Mouse (Mus musculus) CD8-positive naive resting alpha-beta T cell, adult 57 days (primary cell): Measurements from ENCODE around the gene Palm2. TPM values are rescaled to one million over a fixed set of nuclear protein-coding genes. Genes with fewer than 3 reads are reported as not detected.

Experiments used
- total RNA-seq: library from RNA; stranded (reverse); gene quantifications from one replicate; pipeline ENCODE4 v1.2.4, GENCODE M21; 2023

Gene Palm2
- total RNA-seq: not detected

DNA sequence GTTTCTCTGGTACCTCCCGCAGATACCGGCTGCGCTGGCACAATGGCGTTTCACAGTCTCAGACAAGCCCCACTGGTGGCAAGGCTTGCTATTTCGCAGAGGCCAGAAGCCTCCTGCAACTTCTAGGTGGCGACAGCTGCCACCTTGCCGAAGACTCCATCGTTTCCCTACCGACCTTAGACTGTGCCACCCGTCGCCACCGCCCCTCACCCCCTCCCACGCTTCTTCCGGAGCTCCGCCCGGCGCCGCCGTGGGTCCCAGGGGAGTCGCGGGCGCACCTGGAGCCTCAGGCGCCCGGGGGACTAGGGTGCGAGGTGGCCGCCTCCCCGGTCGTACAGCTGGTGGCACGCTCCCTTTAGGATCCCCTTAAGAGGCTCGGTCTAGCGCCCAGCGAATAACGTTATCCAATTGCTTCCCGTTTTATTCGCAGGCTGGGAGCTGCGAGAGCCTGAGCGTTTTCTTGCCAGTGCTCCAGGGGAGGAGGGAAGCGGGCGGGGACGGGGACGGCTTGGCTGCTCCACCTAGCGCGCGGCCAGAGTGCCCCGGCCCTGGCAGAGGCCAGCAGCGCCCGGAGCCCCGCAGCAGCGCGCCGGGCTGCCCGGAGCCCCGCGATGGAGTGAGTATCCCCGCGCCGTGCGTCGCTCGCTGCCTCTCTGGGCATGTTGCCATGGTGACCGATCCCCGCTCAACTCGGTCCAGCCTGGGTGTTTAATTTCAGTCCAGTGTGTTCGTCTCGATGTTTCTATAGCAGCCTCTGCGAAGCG lies at the start of gene Palm2:
TSS of gene Palm2 (plus strand) at position 307 of the 764 bp plus-strand sequence.

DNA sequence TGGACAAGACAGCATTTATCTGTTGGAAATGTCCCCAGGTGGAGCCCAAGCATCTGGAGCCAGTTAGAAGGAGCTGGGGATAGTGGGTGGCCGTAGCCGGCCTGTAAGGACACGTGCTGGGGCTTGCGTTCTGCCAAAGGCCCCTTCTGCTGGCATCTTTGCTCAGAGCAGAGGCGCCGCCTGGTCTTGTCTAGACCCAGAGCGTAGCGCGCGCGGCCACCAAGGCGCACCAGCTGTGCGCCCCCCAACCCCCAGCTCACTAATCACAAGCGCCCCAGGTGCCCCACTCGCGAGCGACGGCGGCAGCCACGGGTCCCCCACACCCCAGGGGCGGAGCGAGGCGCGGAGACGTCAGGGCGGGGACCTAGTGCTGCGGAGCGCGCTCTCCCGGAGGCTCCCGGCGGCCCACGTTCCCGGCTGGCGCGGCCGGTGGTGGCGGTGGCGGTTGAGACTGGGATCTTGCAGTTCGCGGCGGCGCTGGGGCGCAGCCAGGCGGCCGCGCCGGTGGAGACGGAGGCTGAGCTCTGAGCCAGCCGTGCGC lies 133.7 kb downstream of the Palm2 start, which contains the start of gene Pakap:
TSS of gene Pakap (plus strand) at position 514 of the 541 bp plus-strand sequence.

DNA sequence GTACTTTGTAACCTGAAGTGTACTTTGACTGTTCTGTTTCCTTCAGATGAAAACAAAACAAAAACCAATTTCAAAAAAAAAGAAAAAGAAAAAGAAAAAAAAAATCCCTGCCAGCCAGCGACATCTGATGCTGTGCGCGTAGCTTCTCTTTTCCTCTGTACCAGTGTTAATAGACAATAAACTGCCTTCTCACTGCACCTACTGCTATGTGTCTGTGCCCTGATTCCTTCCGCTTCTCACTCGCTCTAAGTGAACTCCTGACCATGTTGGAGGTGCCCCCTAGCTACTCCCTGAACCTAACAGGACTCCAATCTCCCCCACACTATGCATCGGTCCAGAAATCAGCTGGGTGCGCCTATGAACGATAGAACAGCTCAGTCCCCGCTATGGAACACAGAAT lies 283.3 kb downstream of the Palm2 start, which contains the start of gene Akap2:
TSS of gene Akap2 (plus strand) at position 304 of the 400 bp plus-strand sequence.

Other genes starting within 250 kb of the Palm2 start
- gene Ptpn3, start 132.4 kb upstream of the Palm2 start, total RNA-seq: 0.09 TPM
- 3.8 TPM for gene Pakap, start 133.9 kb downstream of the Palm2 start, total RNA-seq